Mouse (Mus musculus) ovary, postnatal 14 days (tissue): ENCODE measurements around the gene Slbp.

Experiments
- DNase-seq: peaks from one replicate; pipeline ENCODE4 v3.0.0; 2022; ENCODE audit warnings: low spot score

Slbp gene

DNA sequence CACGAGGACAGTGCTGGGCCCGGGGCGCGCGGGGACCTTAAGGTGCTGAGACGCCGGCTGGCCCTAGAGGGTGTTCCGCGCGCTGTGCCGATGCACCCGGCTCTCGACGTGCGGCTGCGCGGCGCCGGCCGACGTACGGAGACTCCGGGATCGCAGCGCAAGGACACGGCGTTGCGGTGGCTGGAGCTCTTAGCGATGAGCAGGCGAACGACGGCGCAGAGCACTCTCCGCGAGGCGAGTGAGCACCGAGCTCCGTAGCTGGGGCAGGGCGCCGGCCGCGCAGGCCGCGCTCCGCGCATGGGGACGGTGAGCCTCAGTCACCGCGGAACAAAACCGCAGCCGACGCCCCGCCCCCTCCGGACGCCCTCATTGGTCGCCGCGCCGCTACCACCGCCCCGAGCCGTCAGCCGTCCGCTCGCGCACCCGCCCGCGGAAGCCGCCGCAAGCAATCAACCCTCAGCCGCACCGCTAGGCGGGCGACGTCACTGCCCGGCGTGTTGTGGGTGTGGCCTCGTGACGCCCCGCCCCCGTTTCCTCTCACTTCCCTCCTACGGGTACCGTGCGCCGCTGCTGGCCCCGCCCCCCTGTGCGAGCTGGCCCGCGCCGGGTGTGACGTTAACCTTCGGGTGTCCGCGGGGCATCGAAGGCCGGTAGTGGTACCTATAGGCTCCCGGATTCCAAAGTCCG is 22.9 kb downstream of the Slbp start, which contains the start of the genes Fam53a and Gm9903:
Gene Fam53a (minus strand): TSS at position 335 of the 687 bp plus-strand sequence.
Gene Gm9903 (plus strand): TSS at position 625 of the 687 bp plus-strand sequence.
- peak; percentile 99 for DNase-seq

DNA sequence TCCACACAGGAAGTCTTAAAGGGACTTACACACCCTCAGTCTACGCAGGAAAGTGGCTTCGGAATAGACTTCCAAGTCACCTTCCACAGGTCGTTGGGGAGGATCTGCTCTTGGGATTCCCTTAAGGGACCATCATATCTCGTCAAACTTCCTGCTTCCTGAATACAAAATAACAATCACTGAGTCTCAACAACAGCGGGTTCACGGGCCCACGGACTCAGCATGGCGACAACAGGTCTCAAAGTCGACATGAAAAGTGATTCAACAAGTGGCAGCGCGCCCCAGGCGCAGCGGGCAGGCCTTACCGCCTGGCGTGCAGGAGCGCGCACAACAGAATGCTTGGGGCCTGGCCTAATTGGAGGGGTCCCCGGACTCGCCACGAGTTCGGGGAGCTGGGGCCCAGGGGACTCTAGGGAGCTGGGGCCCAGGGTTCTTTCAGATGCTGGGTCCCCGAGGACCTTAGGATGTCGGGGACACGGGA is 23.5 kb downstream of the Slbp start:
- DNase-seq, result peak; percentile 36

DNA sequence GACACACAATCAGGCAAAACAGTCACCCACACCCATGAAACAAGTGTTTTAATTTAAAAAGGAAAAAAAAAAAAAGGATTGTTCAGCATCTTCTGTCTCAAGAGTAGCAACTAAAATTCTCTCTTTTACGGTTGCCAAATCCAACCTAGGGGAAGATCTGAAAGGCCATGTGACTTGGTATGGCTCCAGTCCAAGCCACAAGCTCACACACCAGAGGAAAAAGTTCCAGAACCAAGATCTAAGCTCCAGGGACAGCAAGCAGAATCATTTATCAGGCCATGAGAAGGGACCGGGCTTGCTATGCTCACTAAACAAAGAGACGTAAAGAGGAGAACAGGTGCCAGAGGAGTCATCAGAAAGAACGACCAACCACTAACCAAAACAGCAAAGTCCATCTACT is 24.4 kb downstream of the Slbp start:
- DNase-seq, result no peak

GRCm38 (mm10) chr5:33623766-33624165 is 28.6 kb downstream of the Slbp start:
- no peak for DNase-seq

- no peak for DNase-seq
Measured at GRCm38 (mm10) chr5:33622671-33623070, 29.7 kb downstream of the Slbp start.

DNA sequence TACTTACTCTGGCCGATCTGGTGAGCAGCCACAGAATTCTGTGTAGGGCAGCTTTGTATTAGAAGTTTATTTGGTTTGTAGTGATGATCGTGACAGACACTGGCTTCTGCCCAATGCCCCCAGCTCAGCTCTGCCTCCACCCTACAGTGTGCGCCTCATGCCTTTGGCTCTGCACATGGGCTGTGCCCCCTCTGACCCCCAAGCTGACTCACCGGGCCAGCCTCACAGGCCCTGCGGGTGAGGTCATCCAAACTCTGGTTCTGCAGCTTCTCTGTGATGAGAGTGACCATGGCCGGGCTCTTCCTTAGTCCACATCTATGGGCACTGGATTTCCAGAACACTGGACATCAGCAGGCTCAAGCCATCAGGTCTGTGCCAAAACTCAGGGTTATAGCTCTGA is 38.0 kb downstream of the Slbp start:
- no peak for DNase-seq

DNA sequence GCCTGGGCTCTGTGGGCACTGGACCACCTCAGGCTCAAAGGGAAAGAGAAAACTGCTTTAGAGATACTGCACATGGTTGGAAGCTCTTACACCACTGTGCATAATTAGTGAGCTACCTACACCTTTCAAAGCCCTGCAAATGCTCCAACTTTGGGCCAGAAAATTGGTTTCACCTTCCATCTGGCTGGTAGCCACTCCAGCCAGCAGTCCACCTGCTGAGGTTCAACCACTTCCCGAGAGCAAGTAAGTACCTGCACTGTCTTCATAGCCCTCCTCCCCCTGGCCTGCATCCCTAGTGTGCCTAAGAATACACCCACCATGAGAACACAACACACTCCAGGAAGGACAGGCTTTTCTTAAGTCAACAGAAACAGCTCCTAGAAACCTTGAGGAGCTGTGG is 40.6 kb downstream of the Slbp start:
- DNase-seq, result no peak

- DNase-seq, result no peak
Measured at GRCm38 (mm10) chr5:33609226-33609625, 43.1 kb downstream of the Slbp start.

- DNase-seq, result no peak
Measured at GRCm38 (mm10) chr5:33607434-33607833, 44.9 kb downstream of the Slbp start.

DNA sequence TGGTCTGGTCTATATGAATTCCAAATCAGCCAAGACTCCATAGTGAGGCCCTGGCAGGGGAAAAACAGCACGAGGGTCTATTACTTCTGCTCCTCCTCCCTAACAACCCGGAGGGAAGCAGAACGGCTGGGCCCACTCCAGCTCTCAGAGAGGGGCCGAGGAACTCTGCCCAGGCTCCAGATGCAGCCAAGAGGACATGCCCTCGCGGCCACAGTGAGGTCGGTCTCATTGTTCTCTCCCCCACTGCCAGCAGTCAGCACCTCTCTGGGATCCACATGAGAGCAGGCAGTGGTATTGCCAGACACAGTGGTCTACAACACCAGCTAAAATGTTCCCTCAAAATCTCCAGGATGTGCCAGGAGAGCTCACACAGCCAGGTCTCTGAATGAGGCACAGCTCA is 45.7 kb downstream of the Slbp start:
- DNase-seq, result no peak

GRCm38 (mm10) chr5:33605314-33605713 is 47.1 kb downstream of the Slbp start:
- no peak for DNase-seq

DNA sequence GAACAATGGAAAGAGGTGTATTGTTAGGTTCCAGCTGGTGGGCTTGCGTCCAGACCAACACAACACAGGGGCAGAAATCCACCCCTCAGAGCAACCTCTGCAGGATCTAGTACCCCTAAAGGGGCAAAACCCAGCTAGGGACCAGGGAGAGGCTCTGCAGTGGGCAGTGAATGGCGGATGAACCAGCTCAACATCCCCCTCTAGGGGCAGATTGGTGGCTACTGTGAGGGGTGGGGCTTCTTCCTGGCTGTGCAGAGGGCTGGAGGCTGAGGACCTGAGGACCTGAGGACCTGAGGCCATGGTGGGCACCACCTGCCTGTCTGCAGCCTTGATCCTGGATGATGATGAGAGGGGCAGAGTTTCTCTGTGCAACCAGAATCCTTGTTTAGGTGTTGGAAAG is 58.8 kb downstream of the Slbp start:
- no peak for DNase-seq

DNA sequence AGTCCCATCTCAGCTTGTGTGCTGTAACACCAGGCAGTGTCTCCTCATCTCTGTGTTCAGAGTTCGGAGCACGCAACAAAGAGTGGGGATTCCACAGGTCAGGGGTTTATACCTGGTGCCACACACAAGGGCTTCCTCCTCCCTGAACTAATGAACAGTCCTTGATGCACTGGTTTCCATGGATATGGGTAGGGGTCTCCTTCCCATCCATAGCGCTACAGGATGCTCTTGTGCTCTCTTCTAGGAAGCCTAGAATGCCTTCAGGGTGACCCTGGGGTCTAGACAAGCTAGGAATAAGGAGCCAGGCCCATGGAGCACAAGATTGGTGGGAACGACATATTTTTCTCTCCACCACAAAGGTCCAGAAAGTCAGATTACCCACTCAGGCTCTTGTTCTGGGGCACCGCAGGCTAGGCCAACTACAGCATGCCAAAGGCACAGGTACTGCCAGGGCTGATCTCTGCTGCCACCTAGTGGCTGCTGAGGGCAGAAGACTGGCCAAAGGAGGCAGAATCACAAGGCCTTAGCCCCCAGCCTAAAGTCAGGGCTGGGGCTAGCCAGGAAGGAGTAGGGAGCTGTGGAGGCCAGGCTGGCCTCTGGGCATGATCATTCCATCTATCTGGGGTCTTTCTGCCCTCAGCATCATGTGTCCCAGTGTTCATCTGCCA is 63.0 kb downstream of the Slbp start:
- DNase-seq, result peak; percentile 68

DNA sequence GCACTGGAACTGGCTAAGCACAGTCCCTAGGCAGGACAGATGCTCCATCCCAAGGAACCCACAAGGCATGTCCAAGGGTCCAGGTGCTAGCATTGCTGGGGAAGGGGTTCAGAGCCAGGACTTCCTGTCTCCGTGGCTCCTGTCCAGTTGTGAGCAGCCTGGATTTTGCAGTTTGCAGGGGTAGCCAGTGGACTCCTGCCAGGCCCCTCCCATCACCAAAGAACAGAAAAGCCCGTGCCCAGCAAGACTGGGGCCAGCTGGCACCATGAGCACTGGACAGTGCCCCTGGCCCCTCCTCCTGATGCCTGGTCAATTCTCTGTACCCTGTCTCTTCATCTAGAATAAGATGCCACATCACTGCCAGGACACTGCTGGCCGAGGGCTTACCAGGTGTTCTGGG is 64.3 kb downstream of the Slbp start:
- no peak for DNase-seq

DNA sequence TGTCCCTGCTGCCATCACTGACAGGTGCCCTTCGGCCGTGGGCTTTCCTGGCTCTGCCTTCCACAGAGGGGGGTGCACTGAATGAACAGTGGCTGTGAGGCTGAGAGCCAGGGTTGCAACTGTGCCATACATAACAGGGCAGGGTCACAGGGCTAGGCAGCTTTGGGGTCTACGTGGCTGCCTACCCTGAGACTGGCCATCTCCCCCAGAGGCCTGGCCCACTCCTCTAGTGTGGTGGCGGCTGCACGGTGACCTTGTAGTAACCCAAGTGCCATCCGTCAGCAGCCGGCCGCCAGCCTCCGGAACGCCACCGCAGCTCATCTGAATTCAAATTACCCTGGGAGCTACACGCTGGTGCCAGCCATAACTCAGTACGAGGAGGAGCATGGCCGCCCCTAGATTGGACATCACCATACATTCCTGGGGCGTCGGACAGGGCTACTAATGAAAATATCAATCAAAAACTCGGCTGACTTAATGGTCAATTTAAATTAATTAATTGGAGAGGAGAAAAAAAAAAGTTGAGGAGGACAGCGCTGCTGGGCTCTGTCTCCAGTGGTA is 64.8 kb downstream of the Slbp start:
- no peak for DNase-seq
